Mouse (Mus musculus): ENCODE measurements around the gene Ppm1f.
"Not testable (repeated sequence)": the region's sequence is repeated elsewhere in the genome, so short reads cannot be mapped to it uniquely, and the experiment has no call there.

Ppm1f gene

GRCm38 (mm10) chr16:16896382-16897055, at the start of gene Ppm1f:
TSS of gene Ppm1f (plus strand) at chr16:16896469.
- DNase-seq = peak; percentile 94 to 96

GRCm38 (mm10) chr16:16849196-16849595, 47.1 kb upstream of the Ppm1f start:
- no peak for DNase-seq

GRCm38 (mm10) chr16:16852411-16852810, 43.9 kb upstream of the Ppm1f start:
- no peak for DNase-seq

DNA sequence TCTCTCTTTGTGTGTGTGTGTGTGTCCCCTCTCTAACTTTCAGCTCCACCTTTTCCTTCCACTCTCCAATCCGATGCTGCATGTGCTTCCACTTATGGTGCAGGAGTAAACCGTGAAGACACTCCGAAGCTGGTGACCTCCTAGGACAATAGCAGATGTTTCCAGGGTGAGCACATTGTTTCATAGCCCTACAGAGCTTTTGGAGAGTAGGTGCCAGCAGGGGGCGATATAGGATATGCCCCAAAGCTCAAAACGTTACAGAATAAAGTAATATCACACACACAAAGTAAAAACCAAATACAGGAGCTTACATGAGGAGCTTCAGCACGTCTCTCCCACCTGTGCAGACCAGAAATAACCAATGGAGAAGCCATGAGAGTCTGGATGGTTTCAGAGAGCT, 41.4 kb upstream of the Ppm1f start:
- DNase-seq = peak; percentile 25 to 73

DNA sequence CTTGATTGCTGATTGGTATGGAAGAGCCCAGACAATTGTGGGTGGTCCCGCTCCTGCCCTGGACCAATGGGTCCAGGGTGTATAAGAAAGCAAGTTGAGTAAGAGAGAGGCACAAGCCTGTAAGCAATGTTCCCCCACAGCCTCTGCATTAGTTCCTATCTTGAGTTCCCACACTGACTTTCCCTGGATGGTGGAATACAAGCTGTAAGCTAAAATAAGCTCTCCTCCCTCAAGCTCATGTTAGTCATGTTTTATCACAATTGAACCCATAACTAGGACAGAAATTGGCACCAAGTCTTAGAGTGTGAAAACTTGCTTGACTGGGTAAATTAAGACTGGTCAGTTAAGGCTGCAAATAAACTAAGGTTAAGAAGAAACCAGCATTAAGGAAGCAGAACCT, 40.7 kb upstream of the Ppm1f start:
- no peak for DNase-seq

DNA sequence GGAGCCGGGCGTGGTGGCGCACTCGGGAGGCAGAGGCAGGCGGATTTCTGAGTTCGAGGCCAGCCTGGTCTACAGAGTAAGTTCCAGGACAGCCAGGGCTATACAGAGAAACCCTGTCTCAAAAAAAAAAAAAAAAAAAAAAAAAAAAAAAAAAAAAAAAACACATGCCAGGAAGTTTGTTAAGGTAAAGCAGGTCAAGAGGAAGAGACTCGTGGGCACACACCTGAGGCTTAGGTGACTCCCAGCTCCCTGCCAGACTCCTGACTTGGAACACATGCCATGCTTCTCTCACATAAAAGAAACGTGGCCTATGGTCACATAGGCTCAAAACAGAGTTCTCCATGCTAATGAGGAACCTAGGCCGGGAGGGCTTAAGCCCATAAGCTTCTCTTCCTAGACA, 40.2 kb upstream of the Ppm1f start:
- DNase-seq = not testable (repeated sequence)

DNA sequence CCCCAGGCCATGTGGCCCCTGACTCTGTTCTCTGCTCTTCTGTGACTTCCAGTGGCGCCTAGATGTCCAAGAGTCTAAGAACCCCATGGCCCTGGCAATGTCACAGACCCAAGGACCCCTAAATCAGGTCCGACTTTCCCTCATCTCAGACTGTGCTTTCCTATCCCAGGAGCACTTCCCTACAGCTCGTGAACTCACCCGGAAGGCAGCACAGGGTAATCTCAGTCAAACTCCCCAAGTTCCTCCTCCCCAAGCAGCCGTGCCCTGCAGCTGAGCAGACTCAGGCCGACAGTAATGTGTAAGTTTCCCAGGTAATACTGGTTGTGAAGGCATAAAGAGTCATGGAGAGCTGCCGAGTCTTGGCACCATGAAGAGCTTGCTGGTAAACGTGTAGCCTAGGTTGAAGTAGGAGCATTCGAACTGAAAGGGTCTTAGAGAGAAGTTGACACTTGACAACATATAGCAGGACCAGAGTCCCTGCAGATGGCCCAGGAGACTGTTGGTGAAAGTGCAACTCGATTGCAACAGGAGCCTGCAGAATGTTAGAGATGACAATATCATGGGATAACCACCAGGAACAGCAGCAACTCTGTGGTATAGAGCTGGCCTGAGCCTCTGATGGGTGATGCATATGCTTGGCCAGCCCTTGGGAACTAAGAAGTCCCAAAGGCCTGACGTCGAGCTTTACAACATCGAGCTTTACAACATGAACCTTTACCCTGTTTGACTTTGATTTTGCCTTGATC, 39.4 kb upstream of the Ppm1f start:
- DNase-seq = no peak

GRCm38 (mm10) chr16:16862288-16862687, 34.0 kb upstream of the Ppm1f start:
- no peak for DNase-seq

GRCm38 (mm10) chr16:16863978-16864377, 32.3 kb upstream of the Ppm1f start, which contains the start of gene Igll1:
TSS of gene Igll1 (minus strand) at chr16:16863985.
- DNase-seq = no peak

DNA sequence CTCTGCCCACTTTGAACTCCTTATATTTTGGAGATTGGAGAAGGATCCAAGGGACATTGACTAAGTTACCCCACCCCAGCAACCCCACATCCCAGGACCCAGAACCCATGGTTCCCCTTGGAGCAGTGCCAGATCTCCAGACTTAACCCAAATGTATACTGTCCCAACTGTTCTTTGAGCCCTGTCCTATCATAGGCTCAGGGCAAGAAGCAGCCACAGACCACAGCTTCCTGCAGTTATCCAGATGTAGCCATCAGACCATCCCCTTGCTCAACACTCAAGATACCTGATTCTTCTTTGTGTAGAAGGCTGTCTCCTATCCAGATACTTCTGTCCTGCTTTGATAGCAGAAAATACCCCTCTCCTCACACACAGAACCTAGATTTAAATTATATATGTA, 31.1 kb upstream of the Ppm1f start:
- DNase-seq = no peak

DNA sequence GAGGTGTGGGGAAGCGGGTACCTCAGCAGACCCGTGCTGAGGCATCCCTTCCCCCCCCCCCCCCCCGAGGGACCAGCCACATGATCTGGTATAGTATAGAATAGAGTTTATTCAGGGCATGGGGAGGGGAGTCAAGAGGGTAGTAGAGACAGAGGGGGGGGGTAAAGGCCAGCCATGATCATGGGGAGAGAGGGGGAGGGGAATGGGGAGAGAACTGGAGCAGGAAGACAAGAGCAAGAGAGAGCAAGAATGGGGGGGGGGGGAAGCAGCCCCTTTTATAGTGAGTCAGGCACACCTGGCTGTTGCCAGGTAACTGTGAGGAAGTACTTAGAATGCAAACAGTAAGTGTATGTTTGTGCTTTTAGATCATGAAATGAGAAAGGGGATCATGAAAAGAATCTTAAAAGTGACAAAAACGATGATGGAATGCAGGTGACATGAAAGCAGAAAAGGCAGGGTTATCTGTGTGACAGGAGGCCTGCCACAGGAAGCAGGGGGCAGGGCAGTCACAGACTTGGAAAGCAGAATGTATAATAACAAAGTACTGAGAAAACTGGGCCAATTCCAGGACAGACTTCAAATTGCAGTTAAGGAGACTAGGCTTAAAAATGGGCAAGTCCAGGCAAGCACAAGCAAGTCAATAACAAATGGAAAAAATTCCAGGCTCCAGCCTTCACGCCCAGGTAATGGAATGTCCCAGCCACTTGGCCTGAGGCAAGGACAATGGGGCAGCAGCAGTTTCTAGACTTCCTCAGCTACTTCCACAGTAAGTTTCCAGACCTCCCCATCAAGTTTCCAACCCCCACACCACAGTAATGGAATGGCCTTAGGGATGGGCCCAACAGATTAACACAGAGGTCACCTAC, 30.3 kb upstream of the Ppm1f start:
- DNase-seq = no peak

- DNase-seq = no peak
Measured at GRCm38 (mm10) chr16:16870241-16870616, 26.0 kb upstream of the Ppm1f start.

DNA sequence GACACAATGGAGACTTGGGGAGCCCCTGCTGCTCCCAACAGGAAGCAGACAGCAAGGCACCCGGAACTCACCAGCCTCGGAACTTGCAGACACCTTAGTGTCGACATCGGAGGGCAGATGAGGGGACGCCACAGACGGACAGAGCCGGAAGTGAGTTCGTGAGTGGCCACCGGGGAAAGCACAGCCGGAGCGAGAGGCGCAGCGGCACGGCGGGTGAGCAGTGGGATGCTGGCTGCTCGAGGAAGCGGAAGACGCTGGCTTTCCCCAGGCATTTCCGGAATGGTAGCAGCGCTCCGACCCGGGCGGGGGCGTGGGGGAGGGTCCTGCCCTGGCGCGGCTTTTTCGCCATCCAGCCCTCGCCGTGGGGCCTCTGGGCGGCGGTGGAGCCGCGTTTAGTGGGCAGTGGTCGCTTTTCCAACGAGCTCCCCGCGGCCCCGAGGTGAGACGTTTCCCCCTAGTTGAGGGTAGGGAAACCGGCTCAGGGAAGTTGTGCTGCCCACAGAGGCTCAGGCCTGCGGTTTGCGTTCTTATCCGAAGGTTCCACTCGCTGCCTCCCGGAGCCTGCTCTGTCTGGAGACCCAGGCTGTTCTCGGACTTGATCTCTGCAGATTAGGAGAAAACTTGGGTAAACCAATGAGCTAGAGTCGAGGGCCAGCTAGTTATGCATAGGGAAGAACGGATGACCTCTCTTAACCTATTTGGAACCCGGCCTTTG, 25.5 kb upstream of the Ppm1f start, which contains the start of the genes Top3b and Vpreb1:
Top3b (plus strand) TSS at position 120 of the 715 bp plus-strand sequence.
Vpreb1 (minus strand) TSS at position 227 of the 715 bp plus-strand sequence.
- DNase-seq = peak; percentile 74 to 79

- DNase-seq = no peak
Measured at GRCm38 (mm10) chr16:16879025-16879424, 17.2 kb upstream of the Ppm1f start.

GRCm38 (mm10) chr16:16888341-16888740, 7.9 kb upstream of the Ppm1f start:
- DNase-seq = no peak

DNA sequence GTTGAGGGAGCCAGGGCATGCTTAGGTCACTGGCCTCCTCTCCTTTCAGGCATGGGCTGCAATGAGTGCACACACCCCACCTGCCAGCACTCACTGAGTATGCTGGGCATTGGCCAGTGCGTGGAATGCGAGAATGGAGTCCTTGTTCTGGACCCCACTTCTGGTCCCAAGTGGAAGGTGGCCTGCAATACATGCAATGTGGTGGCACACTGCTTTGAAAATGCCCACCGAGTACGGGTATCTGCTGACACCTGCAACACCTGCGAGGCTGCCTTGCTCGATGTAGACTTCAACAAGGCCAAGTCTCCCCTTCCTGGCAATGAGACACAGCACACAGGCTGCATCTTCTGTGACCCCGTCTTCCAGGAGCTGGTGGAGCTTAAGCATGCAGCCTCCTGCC, 3.9 kb upstream of the Ppm1f start:
- DNase-seq = no peak

GRCm38 (mm10) chr16:16896015-16896381, 271 bp upstream of the Ppm1f start:
- DNase-seq = peak in 1 of 2 experiments; percentile 34

DNA sequence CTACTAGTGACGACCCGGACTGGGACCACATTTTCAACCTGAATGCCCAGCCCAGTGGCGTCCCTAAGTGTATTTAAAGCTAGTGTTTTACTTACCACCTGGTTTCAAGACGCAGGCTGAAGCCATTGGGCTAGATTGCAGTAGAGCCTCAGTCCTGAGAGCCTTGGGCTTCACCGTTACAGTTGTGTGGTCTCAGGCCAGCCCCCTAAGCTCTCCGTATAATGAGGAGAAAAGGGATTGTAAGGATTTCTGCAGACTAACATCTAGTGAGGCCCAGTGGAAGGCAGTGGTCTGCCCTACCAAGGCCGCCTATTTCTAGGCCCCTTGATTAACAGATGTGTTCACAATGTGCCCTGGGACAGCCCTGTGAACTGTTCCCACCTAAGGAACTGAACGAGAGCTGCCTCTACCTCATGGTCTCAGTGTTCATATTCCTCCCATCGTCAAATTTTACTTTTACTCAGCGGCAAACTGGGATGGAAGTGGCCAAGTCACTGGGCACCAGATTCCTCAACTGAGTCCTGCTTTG, 851 bp downstream of the Ppm1f start:
- DNase-seq = peak in 1 of 2 experiments; percentile 6

DNA sequence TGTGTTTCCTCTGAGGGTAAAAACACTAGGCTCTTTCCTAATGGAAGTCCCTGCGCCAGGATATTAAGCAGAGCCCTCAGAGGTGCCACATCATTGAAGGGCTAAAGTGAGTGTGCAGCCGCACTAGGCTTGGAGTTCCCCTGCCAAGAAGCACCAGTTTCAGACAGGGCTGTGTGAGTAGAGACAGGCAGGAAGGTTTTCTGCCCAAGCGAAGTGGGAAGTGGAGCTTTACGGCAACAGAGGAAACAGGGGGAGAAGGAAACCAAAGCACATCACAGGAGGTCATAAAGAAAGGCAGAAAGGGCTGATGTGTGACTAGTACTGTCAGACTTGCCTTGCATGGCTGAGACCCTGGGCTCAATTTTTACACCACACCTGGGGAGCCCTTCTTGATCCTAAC, 6.1 kb downstream of the Ppm1f start:
- DNase-seq = no peak

- no peak for DNase-seq
Measured at GRCm38 (mm10) chr16:16903188-16903587, 6.9 kb downstream of the Ppm1f start.

GRCm38 (mm10) chr16:16907799-16908198, 11.5 kb downstream of the Ppm1f start:
- DNase-seq = no peak

Measured in spleen, adult 18-20 months (tissue).